Mouse (Mus musculus) erythroid progenitor cell, adult 5-6 weeks (primary cell): Measurements from ENCODE around the gene Pde3b. TPM values are rescaled to one million over a fixed set of nuclear protein-coding genes. Genes with fewer than 3 reads are reported as not detected.
"Not testable (repeated sequence)": the region's sequence is repeated elsewhere in the genome, so short reads cannot be mapped to it uniquely, and the experiment has no call there.

Source experiments
- ATAC-seq: replicated peaks from 2 replicates; pipeline ENCODE4 v1.8.0; 2016; ENCODE audit warnings: moderate number of reproducible peaks, mild to moderate bottlenecking, moderate TSS enrichment, inconsistent platforms; ENCODE audit not compliant: poor library complexity, low FRiP score, severe bottlenecking
- total RNA-seq, 2 experiments: library from RNA; stranded (forward) in 1 of 2; stranded (reverse) in 1 of 2; fragments of 150-400 nt in 1 of 2; fragments of 186-747, 209-891 nt in 1 of 2; gene quantifications; 2 replicates each; pipeline versions ENCODE4 v1.2.3 to v1.2.4; 2015 to 2017; ENCODE audit warnings: low replicate concordance in 2 of 2

Pde3b gene
- total RNA-seq (2015; ENCODE audit: low replicate concordance): 1.1 and 3.4 TPM in 2 replicates
- 1.4 and 10.1 TPM in 2 replicates for total RNA-seq (2017; ENCODE audit: low replicate concordance)

DNA sequence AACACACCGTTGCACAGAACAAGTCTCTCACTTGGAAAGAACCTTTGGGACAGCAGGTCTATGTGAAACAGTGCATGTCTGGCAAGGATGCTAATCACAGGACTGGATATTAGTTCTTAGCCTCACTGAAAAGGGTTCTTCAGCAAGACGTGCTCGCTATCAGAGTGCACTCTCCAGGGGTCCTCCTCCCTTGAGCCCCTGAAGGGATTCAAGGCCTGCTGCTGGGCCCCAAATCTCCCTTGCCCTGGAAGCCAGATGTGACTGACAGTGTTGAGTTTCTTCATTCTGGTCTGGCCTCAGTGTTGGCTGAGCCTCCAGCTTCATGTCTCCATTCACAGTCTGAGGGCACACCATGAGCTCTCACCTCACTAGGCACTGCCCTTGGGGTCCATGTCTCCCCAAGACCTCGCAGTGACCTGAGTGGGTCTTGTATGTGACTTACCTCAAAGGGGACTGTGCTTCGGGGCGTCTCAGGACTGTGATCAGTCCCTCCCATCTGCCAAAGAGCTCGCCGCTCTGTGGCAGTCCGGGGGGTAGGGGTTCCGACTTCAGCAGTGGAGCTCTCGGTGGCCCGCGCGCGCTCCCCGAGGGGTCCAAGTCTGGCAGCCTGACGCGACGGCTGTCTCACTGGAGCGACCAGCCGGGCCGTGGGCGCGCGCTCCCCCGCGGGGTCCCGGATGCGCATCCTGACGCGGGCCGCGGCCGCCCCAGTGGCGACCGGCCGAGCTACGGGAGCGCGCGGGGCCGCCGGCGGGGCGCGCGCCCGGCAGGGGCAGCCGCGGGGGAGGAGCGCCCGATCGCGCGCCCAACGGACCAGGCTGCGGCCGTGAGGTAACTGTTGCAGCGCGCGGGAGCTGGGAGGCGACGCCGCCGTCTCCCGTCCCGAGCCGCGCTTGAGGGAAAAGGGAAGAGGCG lies at the start of gene Pde3b:
TSS of gene Pde3b (plus strand) at position 861 of the 915 bp plus-strand sequence.
- ATAC-seq: no peak; the same call in 1 of the 2 replicates

- no peak for ATAC-seq
Measured at GRCm38 (mm10) chr7:114402130-114402529, 13.0 kb upstream of the Pde3b start.

DNA sequence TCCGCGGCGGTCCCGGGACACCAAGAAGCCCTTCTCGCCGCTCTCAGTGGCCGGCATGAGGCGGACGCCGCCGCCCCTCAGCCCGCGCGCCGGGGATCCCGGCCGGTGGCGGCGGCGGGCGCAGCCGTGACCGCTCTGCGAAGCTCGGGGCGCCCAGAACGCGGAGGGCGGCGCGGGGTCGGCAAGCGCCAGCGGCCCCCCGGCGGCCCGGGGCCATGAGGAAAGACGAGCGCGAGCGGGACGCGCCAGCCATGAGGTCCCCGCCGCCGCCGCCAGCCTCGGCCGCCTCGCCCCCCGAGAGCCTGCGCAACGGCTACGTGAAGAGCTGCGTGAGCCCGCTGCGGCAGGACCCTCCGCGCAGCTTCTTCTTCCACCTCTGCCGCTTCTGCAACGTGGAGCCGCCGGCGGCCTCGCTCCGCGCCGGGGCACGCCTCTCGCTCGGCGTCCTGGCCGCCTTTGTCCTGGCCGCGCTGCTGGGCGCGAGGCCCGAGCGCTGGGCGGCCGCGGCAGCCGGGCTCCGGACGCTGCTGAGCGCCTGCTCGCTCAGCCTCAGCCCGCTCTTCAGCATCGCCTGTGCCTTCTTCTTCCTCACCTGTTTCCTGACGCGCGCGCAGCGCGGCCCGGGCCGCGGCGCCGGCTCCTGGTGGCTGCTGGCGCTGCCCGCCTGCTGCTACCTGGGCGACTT lies 397 bp downstream of the Pde3b start:
- ATAC-seq: no peak

- ATAC-seq: no peak
Measured at GRCm38 (mm10) chr7:114416021-114416845, 1.2 kb downstream of the Pde3b start.

DNA sequence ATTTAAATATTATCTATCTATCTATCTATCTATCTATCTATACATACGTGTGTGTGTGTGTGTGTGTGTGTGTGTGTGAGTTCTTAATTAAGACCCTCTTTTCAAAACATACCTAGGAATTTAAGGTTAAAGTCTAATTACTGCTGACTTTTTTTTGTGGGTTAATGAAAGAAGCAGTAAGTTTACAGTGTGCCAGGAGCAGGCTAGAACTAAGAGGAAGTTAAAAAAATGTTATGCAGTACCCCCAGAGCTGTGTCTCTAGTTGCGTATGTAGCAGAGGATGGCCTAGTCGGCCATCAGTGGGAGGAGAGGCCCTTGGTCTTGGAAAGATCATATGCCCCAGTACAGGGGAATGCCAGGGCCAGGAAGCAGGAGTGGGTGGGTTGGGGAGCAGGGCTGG lies 4.2 kb downstream of the Pde3b start:
- ATAC-seq: not testable (repeated sequence)

GRCm38 (mm10) chr7:114420918-114421317 lies 5.8 kb downstream of the Pde3b start:
- no peak for ATAC-seq

GRCm38 (mm10) chr7:114422224-114422623 lies 7.1 kb downstream of the Pde3b start:
- ATAC-seq: no peak

GRCm38 (mm10) chr7:114429768-114430167 lies 14.7 kb downstream of the Pde3b start:
- no peak for ATAC-seq

GRCm38 (mm10) chr7:114431966-114432365 lies 16.9 kb downstream of the Pde3b start:
- ATAC-seq: no peak

DNA sequence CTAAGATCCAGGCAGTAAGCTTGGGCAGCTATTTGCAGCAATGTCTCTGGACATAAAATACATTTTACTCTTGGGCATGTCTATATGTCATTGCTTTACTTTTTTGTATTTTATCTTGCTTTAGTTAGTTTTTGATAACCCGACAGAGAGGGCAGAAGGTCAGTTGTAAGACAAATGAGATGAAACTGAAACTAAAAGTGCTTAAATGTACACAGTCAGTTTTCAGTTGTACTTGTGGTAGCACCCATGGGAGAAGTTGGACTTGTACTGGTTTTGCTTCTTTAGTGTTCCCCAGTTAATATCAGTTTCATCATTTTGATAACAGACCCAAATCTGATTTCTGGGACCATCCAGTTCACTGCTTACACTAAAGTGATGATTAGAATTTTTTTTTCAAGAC lies 24.6 kb downstream of the Pde3b start:
- no peak for ATAC-seq

DNA sequence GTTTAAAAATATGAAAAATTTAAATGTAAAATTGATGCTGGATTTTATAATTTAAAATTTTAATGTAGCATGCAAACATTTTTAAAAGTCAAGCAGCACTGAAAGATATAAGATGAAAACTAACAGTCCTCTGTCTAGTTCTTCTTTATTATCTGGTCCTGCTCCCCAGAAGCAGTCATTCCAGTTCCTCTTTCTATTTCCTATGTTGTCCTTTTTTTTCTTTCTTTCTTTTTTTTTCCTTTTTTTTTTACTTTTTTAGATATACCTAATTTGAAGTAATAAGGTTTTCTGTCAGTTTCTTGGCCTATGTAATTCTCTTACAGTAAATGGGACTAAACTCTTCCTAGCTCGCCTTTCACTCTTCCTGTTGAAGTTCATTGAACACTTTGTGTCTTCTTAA lies 25.4 kb downstream of the Pde3b start:
- no peak for ATAC-seq

GRCm38 (mm10) chr7:114452876-114453275 lies 37.8 kb downstream of the Pde3b start:
- 0 out of 2 replicates have a peak, but pooled peaks have one; percentile 20 for ATAC-seq

- no peak for ATAC-seq
Measured at GRCm38 (mm10) chr7:114453300-114453990, 38.4 kb downstream of the Pde3b start.

DNA sequence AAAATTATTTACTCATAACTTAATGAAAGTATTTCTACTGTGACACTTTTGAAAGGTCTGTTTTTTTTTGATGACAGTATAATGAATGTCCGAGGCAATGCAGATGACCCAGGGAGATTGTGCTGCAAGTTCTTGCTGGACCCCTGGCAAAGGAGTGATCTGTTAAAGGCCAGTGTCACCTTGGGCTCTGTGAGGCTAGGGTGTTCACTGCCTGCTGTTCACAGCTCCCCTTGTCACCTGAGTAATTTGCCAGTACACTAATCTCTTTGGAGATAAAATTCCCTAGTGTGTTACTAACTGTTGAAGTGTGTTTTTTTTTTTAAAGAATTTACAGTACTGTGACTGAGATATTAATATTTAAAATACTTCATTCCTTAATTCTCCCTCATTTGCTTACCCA lies 39.8 kb downstream of the Pde3b start:
- no peak for ATAC-seq

DNA sequence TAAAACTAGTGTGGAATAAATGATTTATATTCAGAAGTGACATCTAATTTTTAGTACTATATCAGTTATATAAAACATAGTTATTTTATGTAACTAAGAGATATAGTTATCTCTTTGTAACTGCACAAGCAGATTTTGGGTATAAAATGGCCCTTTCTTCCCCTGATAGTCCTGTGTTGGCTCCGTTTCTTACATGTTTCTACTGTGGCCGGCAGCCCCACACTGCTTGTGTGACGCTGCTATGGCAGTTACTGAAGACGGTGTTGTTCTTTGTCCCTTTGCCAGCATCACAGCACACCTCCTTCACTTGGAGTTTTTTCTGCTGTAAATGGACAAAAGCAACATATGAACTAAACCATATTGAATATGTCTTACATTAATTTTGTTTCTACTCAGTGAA lies 41.8 kb downstream of the Pde3b start:
- no peak for ATAC-seq

- no peak for ATAC-seq
Measured at GRCm38 (mm10) chr7:114459909-114460308, 44.8 kb downstream of the Pde3b start.

- no peak for ATAC-seq
Measured at GRCm38 (mm10) chr7:114461727-114462126, 46.6 kb downstream of the Pde3b start.

GRCm38 (mm10) chr7:114466358-114466757 lies 51.3 kb downstream of the Pde3b start:
- ATAC-seq: no peak; the same call in 1 of the 2 replicates

GRCm38 (mm10) chr7:114472471-114472870 lies 57.4 kb downstream of the Pde3b start:
- ATAC-seq: no peak
